Mouse (Mus musculus) left cerebral cortex, adult 2 months (tissue): ENCODE measurements at regions not wholly inside any gene's neighbourhood (a gene's known extent, or its start where the extent isn't known, plus 50 kb on each side); places are given as distances from the start of the nearest gene placed in this dataset.
"Not testable (repeated sequence)": the region's sequence is repeated elsewhere in the genome, so short reads cannot be mapped to it uniquely, and the experiment has no call there.

Experiments used
- DNase-seq, 2 experiments: peaks; one replicate each; pipeline ENCODE4 v3.0.0; 2021 to 2022; ENCODE audit warnings: low spot score in 2 of 2, mixed read lengths in 1 of 2; ENCODE audit errors: extremely low spot score in 1 of 2
- H3K27ac ChIP-seq: fragments of 200-600 bp; 2 replicates; pipeline ENCODE4 v1.8.1; 2022
- H3K4me3 ChIP-seq: fragments of 200-600 bp; 2 replicates; pipeline ENCODE4 v1.8.1; 2022
- CTCF ChIP-seq: fragments of 200-600 bp; IDR thresholded peaks from 2 replicates; pipeline ENCODE4 v1.8.1; 2022; ENCODE audit warnings: antibody characterized with exemption, mild to moderate bottlenecking, moderate library complexity
- intact Hi-C: fragments of 180-260 bp; cut with DNase I; formaldehyde crosslinking; loops from one replicate; pipeline ENCODE4 v1.15.1; 2025

DNA sequence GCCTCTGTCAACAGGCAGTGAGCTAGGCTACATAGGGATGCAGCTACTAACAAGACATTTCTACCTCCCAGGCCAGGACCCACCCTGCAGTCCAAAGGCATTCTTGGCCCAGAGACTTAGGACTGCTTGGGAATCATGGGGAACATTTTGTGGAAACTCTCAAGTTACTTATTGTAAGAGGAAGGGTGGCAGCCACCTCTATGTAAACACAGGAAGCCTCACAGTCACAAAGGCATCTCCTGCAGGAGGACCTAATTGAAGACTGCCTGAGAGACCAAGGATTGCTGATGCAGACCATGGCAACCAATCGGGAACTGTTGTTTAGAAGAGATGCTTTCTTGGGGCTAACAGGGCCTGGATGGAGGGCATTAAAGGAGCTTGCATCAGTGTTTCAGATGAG, 224.0 kb upstream of the Btg1 start:
- no peak for TF ChIP-seq CTCF
- H3K27ac ChIP-seq: no peak overlapping the region
- intact Hi-C loops: no loop called here
- H3K4me3 ChIP-seq: no peak overlapping the region
- DNase-seq: no peak

DNA sequence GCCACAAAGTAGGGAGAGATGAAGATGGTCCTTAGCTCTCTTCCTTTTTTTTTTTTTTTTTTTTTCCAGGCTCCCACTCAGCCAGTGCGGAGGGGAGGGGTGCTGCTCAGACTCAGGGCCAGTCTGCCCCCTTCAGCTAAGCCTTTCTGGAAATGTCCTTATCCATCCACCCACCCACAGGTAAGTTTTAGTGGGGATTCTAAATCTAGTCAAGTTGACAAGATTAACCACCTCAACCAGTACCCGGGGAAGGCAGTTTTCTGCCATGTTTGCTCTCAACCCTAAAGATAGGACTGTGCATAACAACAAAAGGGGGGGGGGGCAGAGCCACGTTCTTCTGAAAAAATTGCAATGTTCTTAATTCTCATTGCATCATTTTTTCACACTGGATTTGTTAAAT, 222.6 kb upstream of the Btg1 start:
- intact Hi-C loops: no loop called here
- TF ChIP-seq CTCF: no peak
- no peak for DNase-seq
- Histone ChIP-seq H3K4me3 (no peak overlapping the region), H3K27ac (no peak overlapping the region)

DNA sequence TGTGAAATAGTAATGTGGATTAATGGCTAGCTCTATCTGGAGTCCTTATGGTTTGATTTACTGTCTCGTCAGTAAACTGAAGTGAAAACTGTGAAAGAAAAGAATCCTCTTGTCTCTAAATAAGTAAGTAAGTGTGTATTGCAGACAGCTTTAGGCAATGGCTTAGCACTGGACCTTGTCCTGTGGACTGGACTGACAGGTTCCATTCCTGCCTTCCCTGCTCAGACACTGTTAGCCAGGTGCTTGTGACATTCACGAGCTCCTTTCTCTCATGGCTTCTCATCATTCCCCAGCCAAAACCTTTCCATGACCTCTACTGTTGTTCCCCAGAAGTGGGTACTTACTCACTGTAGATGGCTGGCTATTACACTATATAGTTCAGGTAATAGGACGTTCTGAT, 221.8 kb upstream of the Btg1 start:
- Histone ChIP-seq H3K4me3 (no peak overlapping the region), H3K27ac (no peak overlapping the region)
- intact Hi-C loops: no loop called here
- no peak for TF ChIP-seq CTCF
- DNase-seq: no peak

DNA sequence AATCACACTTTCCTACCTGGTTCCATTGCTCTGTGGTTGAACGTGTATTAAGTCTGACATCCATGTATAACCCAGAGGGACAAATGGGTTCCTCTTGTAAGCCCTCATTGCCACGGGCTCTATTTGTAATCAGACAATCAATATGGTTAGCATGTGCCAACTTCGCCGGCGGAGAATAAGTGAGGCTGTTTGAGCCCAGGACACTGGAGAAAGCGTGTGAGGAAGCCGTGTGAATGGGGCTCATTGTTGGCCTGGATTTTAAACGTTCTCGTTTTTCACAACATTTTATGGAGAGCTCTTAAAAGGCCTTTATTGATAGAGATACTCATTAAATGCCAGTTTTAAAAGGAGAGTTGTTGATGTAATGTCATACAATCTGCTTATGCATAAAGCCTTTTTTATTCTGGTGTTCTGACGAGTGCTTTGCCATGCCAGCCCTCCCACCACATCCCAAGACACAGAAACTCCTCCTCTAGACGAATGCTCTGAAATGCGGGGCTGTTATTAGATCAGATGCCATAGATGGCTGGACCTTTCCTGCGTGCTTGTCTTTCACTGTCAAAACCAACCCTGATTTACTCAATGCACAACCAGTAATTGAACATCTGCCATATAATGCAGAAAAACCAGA, 218.8 kb upstream of the Btg1 start:
- no peak for TF ChIP-seq CTCF
- peak in 1 of 2 experiments; percentile 12 for DNase-seq
- Histone ChIP-seq H3K27ac (no peak overlapping the region), H3K4me3 (no peak overlapping the region)
- intact Hi-C loops: no loop called here

DNA sequence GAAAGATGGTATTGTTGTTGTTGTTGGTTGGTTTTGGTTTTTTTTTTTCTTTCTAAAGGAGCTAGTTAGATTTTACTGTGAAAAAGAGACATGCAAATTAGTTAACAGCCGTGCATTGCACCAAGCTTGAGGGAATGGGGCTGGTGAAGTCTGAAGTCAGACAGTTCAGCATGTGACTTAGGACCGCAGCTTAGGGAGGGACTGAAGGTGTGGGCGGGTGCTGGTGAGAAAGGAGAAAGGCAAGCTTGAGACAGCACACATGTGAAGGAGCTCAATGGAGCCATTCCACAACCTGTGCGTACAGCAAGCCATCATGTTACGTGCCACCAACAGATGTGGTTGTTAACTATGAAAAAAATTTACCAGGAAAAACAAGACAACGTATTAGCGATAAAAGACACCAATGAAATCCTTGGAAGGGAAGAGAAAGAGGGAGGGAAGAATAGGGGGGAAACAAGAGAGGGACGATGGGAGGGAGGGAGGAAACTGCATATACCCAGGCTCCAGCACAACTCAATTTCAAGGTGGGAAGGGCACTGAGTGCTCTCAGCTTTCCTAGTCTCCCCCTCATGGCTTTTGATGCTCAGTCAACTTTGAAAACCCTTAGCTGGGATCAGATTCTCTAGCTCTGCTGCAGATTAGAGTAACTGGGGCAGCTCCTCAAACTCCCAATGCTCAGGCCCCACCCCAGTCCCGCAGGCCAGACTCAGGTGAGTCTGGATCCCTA, 218.1 kb upstream of the Btg1 start:
- intact Hi-C loops: no loop called here
- no peak overlapping the region for H3K27ac ChIP-seq
- no peak for TF ChIP-seq CTCF
- no peak for DNase-seq
- no peak overlapping the region for H3K4me3 ChIP-seq

DNA sequence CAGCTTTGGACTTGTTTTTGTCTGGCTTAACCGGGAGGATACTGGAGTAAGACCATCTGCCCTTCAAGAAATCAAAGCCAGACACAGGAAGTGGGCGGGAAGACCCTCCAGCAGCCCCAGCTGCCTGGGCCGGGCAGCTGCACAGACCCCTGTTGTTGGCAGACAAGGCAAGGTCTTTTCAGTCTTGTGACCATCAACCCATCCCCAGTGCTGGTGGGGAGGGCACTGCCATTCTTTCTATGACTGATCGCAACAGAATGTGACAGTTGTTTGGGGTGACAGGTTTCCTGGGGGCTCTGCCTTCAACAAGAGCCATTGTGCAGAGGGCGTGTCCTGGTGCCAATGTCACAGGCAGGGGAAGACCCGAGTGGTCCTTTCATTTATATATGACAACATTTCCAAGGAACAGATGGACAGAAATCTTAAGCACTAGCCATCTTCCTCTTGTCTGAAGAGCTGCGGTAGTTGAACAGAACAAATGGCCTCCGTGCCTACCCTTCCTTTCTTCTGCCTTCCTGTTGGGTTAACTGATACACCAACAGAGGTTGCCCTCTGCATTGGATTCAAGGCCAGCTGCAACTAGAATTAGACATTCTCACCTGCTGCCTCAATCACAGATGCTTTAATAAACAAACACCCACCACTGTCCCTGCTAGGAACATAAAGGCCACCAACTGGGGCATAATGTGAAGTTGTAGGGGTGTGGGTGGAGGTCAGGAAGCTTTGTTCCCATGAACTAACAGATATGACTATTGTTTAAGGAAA, 217.0 kb upstream of the Btg1 start:
- DNase-seq: no peak
- Histone ChIP-seq H3K27ac (no peak overlapping the region), H3K4me3 (no peak overlapping the region)
- TF ChIP-seq CTCF: no peak
- intact Hi-C loops: loop anchor here (5.0 kb wide), 1 partner anchor 77 kb away; no protein-coding TSS in a partner anchor

DNA sequence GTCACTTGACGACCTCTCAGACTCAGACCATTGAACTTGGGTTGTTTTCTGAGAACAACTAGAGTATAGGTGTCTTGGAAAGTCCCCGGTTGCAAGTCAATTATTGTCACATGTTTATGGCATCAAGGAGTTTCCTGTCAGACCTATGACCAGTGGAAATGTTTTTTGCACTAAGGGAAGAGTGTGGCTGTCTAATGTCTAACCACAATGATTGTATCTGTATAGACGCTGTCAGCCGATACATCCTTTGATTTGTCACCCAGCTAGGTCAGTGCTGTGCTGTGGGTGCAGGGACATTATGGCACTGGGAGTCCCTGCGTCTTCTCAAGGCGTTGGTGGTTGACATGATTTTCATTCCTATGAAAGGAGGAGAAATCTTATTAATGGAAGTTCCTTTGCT, 216.0 kb upstream of the Btg1 start:
- intact Hi-C loops: loop anchor here (5.0 kb wide), 1 partner anchor 77 kb away; no protein-coding TSS in a partner anchor
- DNase-seq: no peak
- TF ChIP-seq CTCF: no peak
- Histone ChIP-seq H3K4me3 (no peak overlapping the region), H3K27ac (no peak overlapping the region)

DNA sequence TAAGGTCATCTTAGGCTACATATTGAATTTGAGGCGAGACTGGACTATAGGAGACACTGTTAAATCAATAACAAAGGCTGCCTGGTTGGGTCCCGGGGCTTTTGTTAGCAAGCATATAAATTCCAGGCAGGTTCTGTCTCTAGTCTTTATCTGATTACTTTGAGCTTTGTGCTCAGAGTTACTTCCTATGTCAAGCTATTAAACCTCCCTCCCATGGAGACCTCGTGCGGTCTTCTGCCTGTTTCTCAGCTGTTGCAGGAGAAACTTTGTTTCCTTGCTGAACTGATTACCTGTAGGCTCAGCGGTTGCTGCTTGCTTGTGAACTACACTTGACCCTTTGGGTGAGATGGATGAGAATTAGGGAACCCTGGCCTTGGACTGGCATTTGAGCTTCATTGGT, 210.5 kb upstream of the Btg1 start:
- DNase-seq: no peak
- TF ChIP-seq CTCF: no peak
- intact Hi-C loops: no loop called here
- no peak overlapping the region for H3K27ac ChIP-seq
- H3K4me3 ChIP-seq: no peak overlapping the region

DNA sequence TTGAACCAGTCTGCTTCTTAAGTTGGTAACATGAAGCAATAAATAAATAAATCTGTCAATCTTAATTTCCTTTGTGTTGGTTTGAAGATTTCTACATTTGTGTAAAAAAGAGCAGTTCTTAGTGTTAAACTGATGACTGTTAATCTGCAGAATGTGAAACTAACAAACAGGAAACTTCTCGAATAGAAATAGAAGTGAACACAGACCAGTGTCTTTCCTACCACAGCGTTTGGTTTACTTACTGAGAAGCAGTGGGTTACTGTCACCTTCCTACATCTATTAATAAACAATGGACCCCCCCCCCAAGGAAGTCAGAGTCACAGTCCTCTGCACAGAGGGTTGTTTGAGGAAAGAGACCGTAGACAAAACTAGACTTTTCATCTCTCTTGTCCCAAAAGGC, 209.0 kb upstream of the Btg1 start:
- intact Hi-C loops: no loop called here
- Histone ChIP-seq H3K4me3 (no peak overlapping the region), H3K27ac (no peak overlapping the region)
- no peak for TF ChIP-seq CTCF
- no peak for DNase-seq

DNA sequence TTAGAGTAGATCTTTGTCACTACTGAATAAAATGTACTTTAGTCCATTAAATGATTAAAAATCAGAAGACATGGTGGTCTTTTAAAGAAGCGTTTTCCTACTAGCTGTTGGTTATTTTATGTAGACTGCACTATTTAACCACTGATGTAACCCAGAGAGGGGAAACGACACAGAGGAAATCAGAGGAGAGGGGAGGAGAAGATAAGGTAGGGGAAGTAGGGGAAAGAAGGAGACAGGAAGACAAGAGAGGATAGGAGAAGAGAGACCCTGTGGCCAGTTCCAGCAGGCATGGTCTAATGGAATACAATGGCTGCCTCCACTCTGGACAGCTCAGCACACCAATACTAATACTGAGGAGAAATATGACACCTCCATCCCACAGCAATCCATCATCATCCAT, 208.6 kb upstream of the Btg1 start:
- no peak for TF ChIP-seq CTCF
- no peak overlapping the region for H3K4me3 ChIP-seq
- intact Hi-C loops: no loop called here
- DNase-seq: no peak
- no peak overlapping the region for H3K27ac ChIP-seq

DNA sequence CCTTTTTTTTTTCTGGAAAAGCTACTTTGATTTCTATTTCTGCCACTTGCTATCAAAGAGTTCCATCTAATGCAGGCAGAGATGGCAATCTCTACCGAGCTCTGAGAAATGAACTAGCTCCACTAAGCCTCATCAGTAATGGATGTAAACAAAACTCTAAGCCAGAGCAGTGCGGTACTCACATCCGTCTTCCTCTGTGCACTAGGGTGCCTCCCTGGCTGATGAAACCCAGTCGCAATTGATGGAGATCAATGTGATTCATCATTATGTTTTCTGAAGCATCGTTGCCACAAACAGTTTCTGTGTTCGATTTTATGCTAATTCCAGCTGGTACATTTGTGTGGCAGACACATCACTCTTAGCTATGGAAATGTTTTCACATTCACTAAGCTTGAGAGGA, 206.8 kb upstream of the Btg1 start:
- no peak for TF ChIP-seq CTCF
- Histone ChIP-seq H3K4me3 (no peak overlapping the region), H3K27ac (no peak overlapping the region)
- no peak for DNase-seq
- intact Hi-C loops: no loop called here

DNA sequence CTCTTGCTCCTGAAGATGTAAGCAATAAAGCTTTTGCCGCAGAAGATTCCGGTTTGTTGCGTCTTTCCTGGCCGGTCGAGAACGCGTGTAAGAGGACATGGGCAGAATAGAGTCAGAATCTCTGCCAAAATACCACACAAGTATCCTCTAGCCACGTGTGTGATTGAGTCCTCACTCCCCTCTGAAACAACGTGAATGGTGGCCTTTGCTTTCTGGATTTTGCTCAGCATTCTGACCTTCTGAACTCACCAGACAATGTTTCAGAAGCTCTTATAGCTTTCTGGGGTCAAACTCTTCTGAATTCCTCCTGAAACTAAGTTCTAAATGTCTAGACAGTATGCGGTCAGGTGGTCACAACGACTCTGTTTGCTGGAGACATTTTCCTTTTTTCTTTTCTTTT, 202.0 kb upstream of the Btg1 start:
- Histone ChIP-seq H3K27ac (no peak overlapping the region), H3K4me3 (no peak overlapping the region)
- no peak for DNase-seq
- intact Hi-C loops: no loop called here
- no peak for TF ChIP-seq CTCF

DNA sequence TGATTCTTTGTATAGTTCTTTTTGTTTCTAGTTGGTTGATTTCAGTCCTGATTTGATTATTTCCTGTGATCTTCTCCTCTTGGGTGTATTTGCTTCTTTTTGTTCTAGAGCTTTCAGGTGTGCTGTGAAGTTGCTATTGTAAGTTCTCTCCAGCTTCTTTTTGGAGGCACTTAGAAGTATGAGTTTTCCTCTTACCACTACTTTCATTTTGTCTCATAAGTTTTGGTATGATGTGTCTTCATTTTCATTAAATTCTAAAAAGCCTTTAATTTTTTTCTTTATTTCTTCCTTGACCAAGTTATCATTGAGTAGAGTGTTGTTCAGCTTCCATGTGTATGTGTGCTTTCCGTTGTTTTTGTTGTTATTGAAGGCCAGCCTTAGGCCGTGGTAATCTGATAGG, 195.3 kb upstream of the Btg1 start:
- DNase-seq, H3K4me3 ChIP-seq, H3K27ac ChIP-seq, intact Hi-C loops: not testable (repeated sequence)
